Mouse (Mus musculus): Measurements from ENCODE around the gene Tnnt2.

Gene Tnnt2

GRCm38 (mm10) chr1:135895367-135895766 lies 59.2 kb downstream of the Tnnt2 start:
- no peak for DNase-seq (ENCODE audit: low read depth, low spot score)

DNA sequence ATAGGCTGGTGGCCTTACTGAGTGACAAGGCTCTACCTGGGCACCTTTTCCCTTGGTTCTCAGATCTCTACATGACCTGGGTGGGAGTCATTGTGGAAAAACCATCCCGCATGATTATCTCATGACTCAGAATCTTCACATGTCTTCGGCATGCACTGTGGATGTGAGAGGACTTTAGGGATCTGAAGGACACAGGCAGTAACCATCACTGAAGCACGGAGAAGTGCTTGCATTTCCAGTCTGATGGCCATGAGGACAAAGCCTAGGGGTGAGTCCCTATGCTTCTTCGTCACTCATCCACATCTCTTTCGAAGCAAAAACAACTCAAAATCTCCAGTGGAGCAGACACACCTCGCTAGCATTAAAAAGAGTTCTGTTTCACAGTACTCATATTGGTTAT lies 63.1 kb downstream of the Tnnt2 start:
- DNase-seq (ENCODE audit: low read depth, low spot score), result no peak

DNA sequence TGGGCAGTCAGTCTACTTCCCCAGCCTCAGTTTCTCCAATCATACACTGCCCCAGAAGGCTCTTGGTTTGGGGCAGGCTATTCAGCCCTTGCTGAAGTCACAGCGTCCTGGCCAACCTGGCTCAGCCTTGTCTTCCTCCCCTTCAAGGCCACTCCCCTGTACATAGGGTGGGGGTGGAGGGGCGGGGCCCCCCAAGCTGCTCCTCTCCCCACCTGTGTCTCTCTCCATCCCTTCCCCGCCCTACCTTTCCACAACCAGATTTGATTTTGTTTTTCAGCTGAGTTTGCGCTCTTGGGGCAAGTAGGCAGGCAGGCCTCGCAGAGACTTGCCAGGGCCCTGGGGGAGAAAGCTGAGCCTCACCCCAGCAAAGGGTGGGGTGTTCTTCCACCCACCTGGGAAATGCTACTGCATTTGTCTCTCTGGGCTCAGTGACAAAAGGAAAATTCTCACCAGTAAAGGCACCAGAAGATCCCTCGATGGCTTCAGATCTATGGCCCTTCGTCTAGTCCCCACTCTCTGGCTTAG lies 63.9 kb downstream of the Tnnt2 start:
- DNase-seq (ENCODE audit: low read depth, low spot score), result no peak
